Mouse (Mus musculus) lung, postnatal 0 days (tissue): ENCODE measurements around the gene Elovl3.

ENCODE experiments used
- CTCF ChIP-seq: IDR thresholded peaks from 2 replicates; pipeline ENCODE4 v1.5.1; 2016; ENCODE audit warnings: antibody characterized with exemption, mild to moderate bottlenecking
- EP300 ChIP-seq: IDR thresholded peaks from 2 replicates; pipeline ENCODE4 v1.6.1; 2016; ENCODE audit warnings: antibody characterized with exemption, mild to moderate bottlenecking, control low read depth

GRCm38 (mm10) chr19:46180274-46180673 lies 48.6 kb downstream of the Elovl3 start:
- TF ChIP-seq CTCF (no peak), EP300 (no peak)
